Mouse (Mus musculus): ENCODE measurements around the gene Aste1. TPM values are rescaled to one million over a fixed set of nuclear protein-coding genes. Genes with fewer than 3 reads are reported as not detected.

The Aste1 gene
- polyA plus RNA-seq, 1 experiment from 2014 or later, result 15.1 TPM

GRCm38 (mm10) chr9:105387403-105387802, 7.8 kb upstream of the Aste1 start:
- Histone ChIP-seq H3K4me1 (no peaks in the 10 kb centered on the region), H3K27ac (replicated peaks) (no peak overlapping the region), H3K9me3 (no peaks in the 10 kb centered on the region), H3K36me3 (replicated peaks) (no peaks in the 10 kb centered on the region), H3K27me3 (replicated peaks; ENCODE audit: low read depth, poor library complexity, severe bottlenecking) (no peaks in the 10 kb centered on the region), H3K4me3 (no peak overlapping the region)
- no peak for DNase-seq (ENCODE audit: low spot score)
- WGBS, result 83% methylated on average over 5 of the region's 5 CpGs

- H3K9me3 ChIP-seq, result no peaks in the 10 kb centered on the region
- 23% methylated on average over 4 of the region's 4 CpGs for WGBS
- H3K4me3 ChIP-seq, result no peak overlapping the region
- no peak overlapping the region for H3K27ac ChIP-seq (replicated peaks)
- no peaks in the 10 kb centered on the region for H3K27me3 ChIP-seq (replicated peaks; ENCODE audit: low read depth, poor library complexity, severe bottlenecking)
- peak; percentile 70 for DNase-seq (ENCODE audit: low spot score)
- no peaks in the 10 kb centered on the region for H3K36me3 ChIP-seq (replicated peaks)
- H3K4me1 ChIP-seq, result no peaks in the 10 kb centered on the region
Measured at GRCm38 (mm10) chr9:105389289-105389688, 5.9 kb upstream of the Aste1 start.

GRCm38 (mm10) chr9:105390616-105391015, 4.6 kb upstream of the Aste1 start:
- WGBS, result 55% methylated on average over 5 of the region's 5 CpGs
- DNase-seq (ENCODE audit: low spot score), result no peak

GRCm38 (mm10) chr9:105394720-105395119, 472 bp upstream of the Aste1 start:
- H3K27ac ChIP-seq (replicated peaks), result no peak overlapping the region
- DNase-seq (ENCODE audit: low spot score), result no peak

More at GRCm38 (mm10) chr9:105390616-105391015, 4.6 kb upstream of the Aste1 start:
- Histone ChIP-seq H3K9me3 (no peaks in the 10 kb centered on the region), H3K4me1 (no peaks in the 10 kb centered on the region), H3K27me3 (replicated peaks; ENCODE audit: low read depth, poor library complexity, severe bottlenecking) (no peaks in the 10 kb centered on the region; the same call in 1 of the 2 replicates), H3K4me3 (no peak overlapping the region), H3K27ac (replicated peaks) (no peak overlapping the region), H3K36me3 (replicated peaks) (no peaks in the 10 kb centered on the region)

GRCm38 (mm10) chr9:105408549-105408948, 13.4 kb downstream of the Aste1 start:
- Histone ChIP-seq H3K9me3 (no peaks in the 10 kb centered on the region), H3K4me3 (no peak overlapping the region), H3K36me3 (replicated peaks) (peaks cover 61% of the 10 kb centered on the region), H3K27me3 (replicated peaks; ENCODE audit: low read depth, poor library complexity, severe bottlenecking) (no peaks in the 10 kb centered on the region), H3K4me1 (no peaks in the 10 kb centered on the region), H3K27ac (replicated peaks) (no peak overlapping the region)
- DNase-seq (ENCODE audit: low spot score), result no peak
- WGBS, result 94% methylated on average over 6 of the region's 6 CpGs

More at GRCm38 (mm10) chr9:105394720-105395119, 472 bp upstream of the Aste1 start:
- peaks cover 6% of the 10 kb centered on the region for H3K4me1 ChIP-seq
- 12% methylated on average over 11 of the region's 11 CpGs for WGBS
- H3K36me3 ChIP-seq (replicated peaks), result peaks cover 27% of the 10 kb centered on the region
- H3K9me3 ChIP-seq, result no peaks in the 10 kb centered on the region
- H3K27me3 ChIP-seq (replicated peaks; ENCODE audit: low read depth, poor library complexity, severe bottlenecking), result no peaks in the 10 kb centered on the region; the same call in 1 of the 2 replicates
- peak overlapping the region; percentile 82 for H3K4me3 ChIP-seq

- no peak overlapping the region for H3K27ac ChIP-seq (replicated peaks)
- 94% methylated on average over 13 of the region's 13 CpGs for WGBS
- H3K9me3 ChIP-seq, result no peaks in the 10 kb centered on the region
- peaks cover 55% of the 10 kb centered on the region for H3K36me3 ChIP-seq (replicated peaks)
- DNase-seq (ENCODE audit: low spot score), result no peak
- H3K4me3 ChIP-seq, result no peak overlapping the region
- no peaks in the 10 kb centered on the region for H3K27me3 ChIP-seq (replicated peaks; ENCODE audit: low read depth, poor library complexity, severe bottlenecking)
- H3K4me1 ChIP-seq, result no peaks in the 10 kb centered on the region
Measured at GRCm38 (mm10) chr9:105459032-105459431, 63.8 kb downstream of the Aste1 start.

- H3K9me3 ChIP-seq, result no peaks in the 10 kb centered on the region
- H3K27ac ChIP-seq (replicated peaks), result no peak overlapping the region
- 94% methylated on average over 7 of the region's 7 CpGs for WGBS
- no peaks in the 10 kb centered on the region for H3K27me3 ChIP-seq (replicated peaks; ENCODE audit: low read depth, poor library complexity, severe bottlenecking)
- DNase-seq (ENCODE audit: low spot score), result no peak
- peaks cover 52% of the 10 kb centered on the region for H3K36me3 ChIP-seq (replicated peaks)
- no peak overlapping the region for H3K4me3 ChIP-seq
- H3K4me1 ChIP-seq, result no peaks in the 10 kb centered on the region
Measured at GRCm38 (mm10) chr9:105461496-105461895, 66.3 kb downstream of the Aste1 start.

Other genes with a start within 250 kb of the Aste1 start
- 0.36 and 0.44 TPM in 2 replicates for gene Nek11, start 132 bp downstream of the Aste1 start, polyA plus RNA-seq (2016; fragmentation: Nextera tagmentation; extraction: Ambion mirVana)
- 58.8 and 59.3 TPM in 2 replicates for gene Atp2c1, start 131.9 kb downstream of the Aste1 start, polyA plus RNA-seq (2016; fragmentation: Nextera tagmentation; extraction: Ambion mirVana)
- 22.9 and 23.0 TPM in 2 replicates for gene Pik3r4, start 247.6 kb downstream of the Aste1 start, polyA plus RNA-seq (2016; fragmentation: Nextera tagmentation; extraction: Ambion mirVana)